Mouse (Mus musculus) mammary gland, adult 2 months (tissue): ENCODE results near the gene Tas2r144. TPM values are rescaled to one million over a fixed set of nuclear protein-coding genes. Genes with fewer than 3 reads are reported as not detected.

Experiments used
- polyA plus RNA-seq: library from polyadenylated mRNA; depleted of rRNA; stranded (reverse); fragments of >200 nt; gene quantifications from 2 replicates; pipeline ENCODE4 v1.2.3, GENCODE M21; 2012; ENCODE audit warnings: low replicate concordance; rRNA removed

The Tas2r144 gene
- not detected in 2 replicates for polyA plus RNA-seq

GRCm38 (mm10) chr6:42215028-42215427, at the start of gene Tas2r144:
Tas2r144 (plus strand) TSS chr6:42215328.

GRCm38 (mm10) chr6:42245711-42246353, 30.7 kb downstream of the Tas2r144 start, which contains the start of gene Gstk1:
Gstk1 (plus strand) TSS chr6:42245935.

GRCm38 (mm10) chr6:42261524-42262170, 46.5 kb downstream of the Tas2r144 start, which contains the start of gene Tmem139:
Tmem139 (plus strand) TSS chr6:42261970.

GRCm38 (mm10) chr6:42264626-42265312, 49.6 kb downstream of the Tas2r144 start, which contains the start of gene Casp2:
Casp2 (plus strand) TSS chr6:42264985.

Other genes starting within 250 kb of the Tas2r144 start
- gene Sval3, start 247.2 kb upstream of the Tas2r144 start, polyA plus RNA-seq = not detected in 2 replicates
- gene Sva, start 176.9 kb upstream of the Tas2r144 start, polyA plus RNA-seq = not detected in 2 replicates
- not detected in 2 replicates for gene Tas2r139, start 74.4 kb upstream of the Tas2r144 start, polyA plus RNA-seq
- 25.0 and 51.9 TPM in 2 replicates for gene Gstk1, start 30.6 kb downstream of the Tas2r144 start, polyA plus RNA-seq
- 1.0 and 1.8 TPM in 2 replicates for gene Tmem139, start 46.6 kb downstream of the Tas2r144 start, polyA plus RNA-seq
- gene Casp2, start 49.7 kb downstream of the Tas2r144 start, polyA plus RNA-seq = 20.5 and 41.7 TPM in 2 replicates
- 0.06 and 36.3 TPM in 2 replicates for gene Clcn1, start 71.4 kb downstream of the Tas2r144 start, polyA plus RNA-seq
- gene Fam131b, start 109.3 kb downstream of the Tas2r144 start, polyA plus RNA-seq = 1.4 and 2.5 TPM in 2 replicates
- gene Zyx, start 134.3 kb downstream of the Tas2r144 start, polyA plus RNA-seq = 172 and 228 TPM in 2 replicates
- gene Epha1, start 157.9 kb downstream of the Tas2r144 start, polyA plus RNA-seq = 3.9 and 4.6 TPM in 2 replicates
- 0.37 and 0.65 TPM in 2 replicates for gene Tas2r143, start 184.9 kb downstream of the Tas2r144 start, polyA plus RNA-seq
- gene Tas2r135, start 190.1 kb downstream of the Tas2r144 start, polyA plus RNA-seq = 0.20 and 0.22 TPM in 2 replicates
- gene Tas2r126, start 219.2 kb downstream of the Tas2r144 start, polyA plus RNA-seq = not detected in 2 replicates
- gene Olfr458, start 249.9 kb downstream of the Tas2r144 start, polyA plus RNA-seq = not detected in 2 replicates